Mouse (Mus musculus) intestine, postnatal 0 days (tissue): Measurements from ENCODE around the gene H2al1d. TPM values are rescaled to one million over a fixed set of nuclear protein-coding genes. Genes with fewer than 3 reads are reported as not detected.
"Not testable (repeated sequence)": the region's sequence is repeated elsewhere in the genome, so short reads cannot be mapped to it uniquely, and the experiment has no call there.

Experiments
- ATAC-seq: fragments of 200-750 bp; cut with Nextera tagmentation; 2 replicates; pipeline ENCODE4 v1.8.0; 2017; ENCODE audit warnings: mild to moderate bottlenecking, moderate TSS enrichment, moderate library complexity
- H3K27ac ChIP-seq: fragments of 300-500 bp; sonication (generic); 2 replicates; pipeline ENCODE4 v1.5.1; 2014; ENCODE audit warnings: mild to moderate bottlenecking, low read depth, low read length, moderate library complexity
- H3K27me3 ChIP-seq: fragments of 300-500 bp; sonication (generic); replicated peaks from 2 replicates; pipeline ENCODE4 v1.6.1; 2014; ENCODE audit warnings: low read length, mixed read lengths; ENCODE audit not compliant: control insufficient read depth, insufficient read depth
- H3K36me3 ChIP-seq: fragments of 300-500 bp; sonication (generic); 2 replicates; pipeline ENCODE4 v1.6.1; 2014; ENCODE audit warnings: mild to moderate bottlenecking, moderate library complexity; ENCODE audit not compliant: control insufficient read depth, insufficient read depth
- H3K4me1 ChIP-seq: fragments of 300-500 bp; sonication (generic); replicated peaks from 2 replicates; pipeline ENCODE4 v1.6.1; 2014; ENCODE audit warnings: antibody characterized with exemption, low read length, mixed read lengths; ENCODE audit not compliant: control insufficient read depth, insufficient read depth
- H3K4me2 ChIP-seq: fragments of 300-500 bp; sonication (generic); replicated peaks from 2 replicates; pipeline ENCODE4 v1.6.1; 2014; ENCODE audit warnings: low read depth, mild to moderate bottlenecking, moderate library complexity
- H3K4me3 ChIP-seq: fragments of 300-500 bp; sonication (generic); 2 replicates; pipeline ENCODE4 v1.5.1; 2014; ENCODE audit warnings: low read depth, low read length
- H3K9ac ChIP-seq: fragments of 300-500 bp; sonication (generic); 2 replicates; pipeline ENCODE4 v1.6.1; 2014; ENCODE audit warnings: mild to moderate bottlenecking, low read depth, low read length
- H3K9me3 ChIP-seq: fragments of 300-500 bp; sonication (generic); 2 replicates; pipeline ENCODE4 v1.6.1; 2016; ENCODE audit warnings: mixed run types; ENCODE audit not compliant: control insufficient read depth
- CTCF ChIP-seq: sonication (generic); IDR thresholded peaks from 2 replicates; pipeline ENCODE4 v1.5.1; 2016; ENCODE audit warnings: low read depth, mild to moderate bottlenecking, control low read depth, antibody characterized with exemption, moderate library complexity
- WGBS: fragments of 180-500 bp; shearing (Covaris S2); extraction: QIAGEN DNeasy Blood & Tissue Kit; methylation state at CpG from one replicate; pipeline ENCODE4 v1.1.7; 2014; 5-methylcytosine and 5-hydroxymethylcytosine counted together
- polyA plus RNA-seq: library from polyadenylated mRNA; unstranded; fragments of >200 nt; fragmentation: Nextera tagmentation; extraction: Ambion mirVana; gene quantifications from 2 replicates; pipeline ENCODE4 v1.2.1, GENCODE M21; 2015

The H2al1d gene
- polyA plus RNA-seq, 1 experiment from 2014 or later: not detected

GRCm38 (mm10) chrX:11288306-11288882, 20.2 kb upstream of the H2al1d start:
- no peaks in the 10 kb centered on the region; the same call in 1 of the 2 replicates for H3K27me3 ChIP-seq
- H3K4me3 ChIP-seq: no peak overlapping the region
- TF ChIP-seq CTCF: no peak
- H3K27ac ChIP-seq: no peak overlapping the region
- no peak for ATAC-seq
- H3K4me2 ChIP-seq: no peak overlapping the region
- no peak overlapping the region for H3K9ac ChIP-seq
- H3K4me1 ChIP-seq: no peaks in the 10 kb centered on the region
- 46% methylated on average over 14 of the region's 14 CpGs for WGBS
- no peaks in the 10 kb centered on the region for H3K9me3 ChIP-seq
- no peaks in the 10 kb centered on the region for H3K36me3 ChIP-seq

DNA sequence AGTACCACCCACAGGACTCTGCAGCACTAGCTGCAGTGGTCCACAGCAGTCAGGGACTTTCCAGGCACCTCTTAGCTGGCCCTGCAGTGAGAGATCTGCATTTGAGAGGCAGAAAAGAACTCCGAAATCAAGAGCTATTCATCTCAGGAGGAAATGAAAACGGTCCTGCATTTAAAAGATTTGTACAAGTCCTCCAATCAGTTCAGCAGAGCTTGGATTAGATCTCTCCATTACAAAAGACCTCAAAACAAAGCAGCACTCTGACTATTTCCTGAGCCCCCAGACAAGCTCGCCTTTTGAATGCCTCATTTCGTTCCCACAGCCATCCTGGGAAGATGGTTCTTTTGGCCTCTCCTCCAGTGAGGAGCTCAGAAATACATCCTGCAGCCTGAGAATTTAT, 19.4 kb upstream of the H2al1d start:
- no peak for ATAC-seq

GRCm38 (mm10) chrX:11298957-11299356, 9.7 kb upstream of the H2al1d start, which contains the start of gene H2al1a:
Gene H2al1a (plus strand): TSS chrX:11299257.
- H3K4me1 ChIP-seq, H3K36me3 ChIP-seq, H3K4me2 ChIP-seq, H3K4me3 ChIP-seq, H3K27ac ChIP-seq, H3K9ac ChIP-seq, H3K9me3 ChIP-seq, ATAC-seq, H3K27me3 ChIP-seq: not testable (repeated sequence)
- no CpG with 5 or more reads among the region's 3 CpGs for WGBS

More for the DNA sequence above, 19.4 kb upstream of the H2al1d start:
- Histone ChIP-seq H3K4me1 (no peaks in the 10 kb centered on the region), H3K27me3 (no peaks in the 10 kb centered on the region; the same call in 1 of the 2 replicates), H3K9me3 (no peaks in the 10 kb centered on the region), H3K36me3 (no peaks in the 10 kb centered on the region), H3K27ac (no peak overlapping the region), H3K4me2 (no peak overlapping the region), H3K9ac (no peak overlapping the region), H3K4me3 (no peak overlapping the region)
- no peak for TF ChIP-seq CTCF
- 72% methylated on average over 4 of the region's 4 CpGs for WGBS

DNA sequence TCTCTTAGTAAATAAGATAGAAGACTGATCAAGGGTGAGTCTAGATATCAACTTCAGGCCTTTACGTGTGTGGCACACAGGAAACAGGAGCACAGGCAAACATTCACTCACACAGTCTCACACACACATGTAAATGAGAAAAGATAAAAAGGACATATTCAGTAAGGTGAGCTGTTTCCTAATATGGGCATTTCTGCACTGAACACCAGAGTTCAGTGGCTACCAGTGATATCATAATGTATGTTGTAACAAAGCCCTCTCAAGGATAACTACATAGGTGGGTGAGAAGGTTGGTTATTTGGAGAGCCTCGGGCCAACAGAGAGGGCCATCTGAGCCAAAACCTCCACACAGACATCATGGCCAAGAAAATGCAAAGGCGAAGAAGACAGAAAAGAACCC, 6.5 kb upstream of the H2al1d start, which contains the start of gene H2al1b:
Gene H2al1b (plus strand): TSS at position 301 of the 400 bp plus-strand sequence.
- not testable (repeated sequence) for ATAC-seq, H3K9me3 ChIP-seq, H3K4me1 ChIP-seq, H3K27ac ChIP-seq, H3K9ac ChIP-seq, H3K36me3 ChIP-seq, H3K4me3 ChIP-seq, H3K4me2 ChIP-seq, H3K27me3 ChIP-seq
- WGBS: 87% methylated on average over 1 of the region's 3 CpGs

- H3K4me3 ChIP-seq, H3K27ac ChIP-seq, H3K4me1 ChIP-seq, H3K9me3 ChIP-seq, H3K27me3 ChIP-seq, H3K4me2 ChIP-seq, ATAC-seq, H3K9ac ChIP-seq, H3K36me3 ChIP-seq: not testable (repeated sequence)
- 78% methylated on average over 1 of the region's 6 CpGs for WGBS
Observed at GRCm38 (mm10) chrX:11305355-11305754, 3.3 kb upstream of the H2al1d start, which contains the start of gene H2al1c. Gene H2al1c (plus strand): TSS chrX:11305655.

- H3K4me3 ChIP-seq, H3K4me1 ChIP-seq, H3K9ac ChIP-seq, H3K4me2 ChIP-seq, H3K9me3 ChIP-seq, H3K27ac ChIP-seq, ATAC-seq, H3K36me3 ChIP-seq, H3K27me3 ChIP-seq: not testable (repeated sequence)
- WGBS: no CpG with 5 or more reads among the region's 3 CpGs
Observed at GRCm38 (mm10) chrX:11311634-11312033, 3.0 kb downstream of the H2al1d start, which contains the start of gene H2al1e. Gene H2al1e (plus strand): TSS chrX:11311934.

DNA sequence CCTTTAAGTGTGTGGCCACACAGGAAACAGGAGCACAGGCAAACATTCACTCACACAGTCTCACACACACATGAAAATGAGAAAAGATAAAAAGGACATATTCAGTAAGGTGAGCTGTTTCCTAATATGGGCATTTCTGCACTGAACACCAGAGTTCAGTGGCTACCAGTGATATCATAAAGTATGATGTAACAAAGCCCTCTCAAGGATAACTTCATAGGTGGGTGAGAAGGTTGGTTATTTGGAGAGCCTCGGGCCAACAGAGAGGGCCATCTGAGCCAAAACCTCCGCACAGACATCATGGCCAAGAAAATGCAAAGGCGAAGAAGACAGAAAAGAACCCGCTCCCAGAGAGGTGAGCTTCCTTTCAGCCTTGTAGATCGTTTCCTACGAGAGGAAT, 6.2 kb downstream of the H2al1d start, which contains the start of gene H2al1f:
Gene H2al1f (plus strand): TSS at position 301 of the 400 bp plus-strand sequence.
- no CpG with 5 or more reads among the region's 6 CpGs for WGBS

GRCm38 (mm10) chrX:11317956-11318355, 9.3 kb downstream of the H2al1d start, which contains the start of gene H2al1g:
Gene H2al1g (plus strand): TSS chrX:11318256.
- not testable (repeated sequence) for H3K27me3 ChIP-seq, H3K9me3 ChIP-seq, H3K27ac ChIP-seq, ATAC-seq, H3K9ac ChIP-seq, H3K4me3 ChIP-seq, H3K4me2 ChIP-seq, H3K4me1 ChIP-seq, H3K36me3 ChIP-seq
- WGBS: no CpG with 5 or more reads among the region's 3 CpGs

More for the DNA sequence above, 6.2 kb downstream of the H2al1d start, which contains the start of gene H2al1f:
- H3K27ac ChIP-seq, H3K4me3 ChIP-seq, ATAC-seq, H3K36me3 ChIP-seq, H3K27me3 ChIP-seq, H3K9ac ChIP-seq, H3K4me2 ChIP-seq, H3K9me3 ChIP-seq, H3K4me1 ChIP-seq: not testable (repeated sequence)

DNA sequence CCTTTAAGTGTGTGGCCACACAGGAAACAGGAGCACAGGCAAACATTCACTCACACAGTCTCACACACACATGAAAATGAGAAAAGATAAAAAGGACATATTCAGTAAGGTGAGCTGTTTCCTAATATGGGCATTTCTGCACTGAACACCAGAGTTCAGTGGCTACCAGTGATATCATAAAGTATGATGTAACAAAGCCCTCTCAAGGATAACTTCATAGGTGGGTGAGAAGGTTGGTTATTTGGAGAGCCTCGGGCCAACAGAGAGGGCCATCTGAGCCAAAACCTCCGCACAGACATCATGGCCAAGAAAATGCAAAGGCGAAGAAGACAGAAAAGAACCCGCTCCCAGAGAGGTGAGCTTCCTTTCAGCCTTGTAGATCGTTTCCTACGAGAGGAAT, 12.6 kb downstream of the H2al1d start, which contains the start of gene H2al1h:
Gene H2al1h (plus strand): TSS at position 301 of the 400 bp plus-strand sequence.
- not testable (repeated sequence) for H3K27ac ChIP-seq, ATAC-seq, H3K9ac ChIP-seq, H3K4me1 ChIP-seq, H3K9me3 ChIP-seq, H3K4me2 ChIP-seq, H3K4me3 ChIP-seq, H3K27me3 ChIP-seq, H3K36me3 ChIP-seq
- no CpG with 5 or more reads among the region's 6 CpGs for WGBS
